Mouse (Mus musculus) ES-Bruce4 (cell line): ENCODE data around the gene Bcl10. TPM values are rescaled to one million over a fixed set of nuclear protein-coding genes. Genes with fewer than 3 reads are reported as not detected.

ENCODE experiments used
- H3K27ac ChIP-seq: 2 replicates; pipeline ENCODE4 v1.5.1; 2012; ENCODE audit warnings: low read length, inconsistent platforms; ENCODE audit not compliant: insufficient read depth
- H3K27me3 ChIP-seq: 2 replicates; pipeline ENCODE4 v1.6.1; 2012; ENCODE audit warnings: mild to moderate bottlenecking, low read length, inconsistent platforms; ENCODE audit not compliant: control insufficient read depth, poor library complexity, insufficient read depth, severe bottlenecking
- H3K36me3 ChIP-seq: 2 replicates; pipeline ENCODE4 v1.6.1; 2012; ENCODE audit warnings: inconsistent platforms, mild to moderate bottlenecking, low read length, moderate library complexity; ENCODE audit not compliant: control insufficient read depth, poor library complexity, insufficient read depth, severe bottlenecking
- H3K4me1 ChIP-seq: one replicate; pipeline ENCODE4 v1.8.1; 2011; ENCODE audit warnings: low read length; ENCODE audit not compliant: control insufficient read depth, insufficient read depth
- H3K4me3 ChIP-seq: 2 replicates; pipeline ENCODE4 v1.5.1; 2011; ENCODE audit warnings: low read depth, mild to moderate bottlenecking, low read length
- H3K9ac ChIP-seq: 2 replicates; pipeline ENCODE4 v1.6.1; 2012; ENCODE audit warnings: low read depth, mild to moderate bottlenecking, inconsistent platforms; ENCODE audit not compliant: poor library complexity, severe bottlenecking
- H3K9me3 ChIP-seq: replicated peaks from 2 replicates; pipeline ENCODE4 v1.6.1; 2012; ENCODE audit warnings: mild to moderate bottlenecking, low read length, inconsistent platforms; ENCODE audit not compliant: control insufficient read depth, poor library complexity, insufficient read depth, severe bottlenecking
- CTCF ChIP-seq: IDR thresholded peaks from one replicate; pipeline ENCODE4 v1.8.1; 2011; ENCODE audit warnings: low read depth, low read length
- EP300 ChIP-seq: IDR thresholded peaks from 2 replicates; pipeline ENCODE4 v1.6.1; 2011; ENCODE audit warnings: low read depth, low read length; ENCODE audit not compliant: insufficient read depth
- POLR2A ChIP-seq: IDR thresholded peaks from one replicate; pipeline ENCODE4 v1.8.1; 2011; ENCODE audit warnings: low read length; ENCODE audit not compliant: insufficient read depth
- polyA plus RNA-seq: library from polyadenylated mRNA; stranded (reverse); fragments of >200 nt; gene quantifications from 2 replicates; pipeline ENCODE4 v1.2.4, GENCODE M21; 2011; ENCODE audit warnings: low read depth; ENCODE audit not compliant: missing spikeins, insufficient read depth, insufficient read length

Gene Bcl10
- polyA plus RNA-seq, 1 experiment = 43.2 TPM

DNA sequence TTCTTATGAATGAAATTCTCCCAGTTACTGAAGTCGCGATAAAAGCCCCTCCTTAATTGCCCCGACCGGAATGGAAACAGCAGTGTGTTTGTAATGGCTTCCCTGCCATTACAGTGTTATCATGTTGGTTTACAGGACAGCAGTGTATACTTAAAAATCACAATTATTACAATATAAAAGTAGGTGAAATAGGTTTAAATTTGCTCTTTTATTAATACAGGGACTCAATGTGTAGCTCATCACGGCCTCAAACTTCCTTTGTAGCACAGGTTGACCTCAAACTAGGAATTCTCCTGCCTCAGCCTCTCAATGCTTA is 28.2 kb downstream of the Bcl10 start:
- H3K4me1 ChIP-seq = peaks cover 2% of the 10 kb centered on the region
- no peak for TF ChIP-seq POLR2A
- no peak for TF ChIP-seq CTCF
- TF ChIP-seq EP300 = no peak
- no peaks in the 10 kb centered on the region for H3K36me3 ChIP-seq
- H3K27ac ChIP-seq = no peak overlapping the region
- no peak overlapping the region for H3K4me3 ChIP-seq
- H3K9me3 ChIP-seq = no peaks in the 10 kb centered on the region
- no peak overlapping the region for H3K9ac ChIP-seq
- H3K27me3 ChIP-seq = no peaks in the 10 kb centered on the region

DNA sequence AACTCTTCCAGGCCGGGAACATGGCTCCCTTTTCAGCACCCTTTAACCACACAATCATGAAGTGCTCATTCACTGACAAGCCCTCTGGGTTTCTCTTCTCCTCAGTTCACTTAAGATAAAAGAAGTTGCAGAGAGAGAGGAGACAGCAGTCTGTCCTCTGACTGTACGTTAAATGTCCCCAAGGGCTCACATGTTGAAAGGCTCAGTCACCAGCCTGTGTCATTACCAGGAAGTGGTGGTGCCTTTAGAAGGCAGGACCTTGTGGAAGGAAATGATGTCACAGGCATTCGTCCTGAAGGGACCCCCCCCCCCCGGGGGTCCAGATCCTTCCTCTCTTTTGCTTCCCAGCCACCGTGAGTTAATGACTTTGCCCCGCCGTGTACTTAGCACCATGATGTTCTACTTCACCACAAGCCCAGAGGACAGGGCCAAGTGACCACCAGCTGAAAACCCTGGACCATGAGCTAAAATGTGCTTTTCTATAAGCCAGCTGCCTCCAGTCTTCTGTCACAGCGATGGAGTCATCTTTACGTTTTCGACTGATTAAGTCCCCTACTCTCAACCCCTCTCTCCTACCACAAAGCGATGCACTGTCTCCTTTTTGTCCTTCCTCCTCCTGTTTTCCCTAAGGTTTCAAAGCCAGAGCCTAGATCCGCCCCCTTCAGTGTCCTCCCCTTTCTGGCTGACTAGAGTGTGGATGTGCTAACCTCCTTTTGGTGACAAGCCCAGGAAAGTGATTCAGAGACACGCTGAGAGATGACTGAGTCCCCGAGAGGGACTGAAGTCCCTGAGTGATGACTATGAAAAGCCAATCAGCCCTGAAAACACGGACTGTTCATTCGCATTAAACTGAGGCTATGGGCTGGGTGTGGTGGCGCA is 28.9 kb downstream of the Bcl10 start:
- Histone ChIP-seq H3K9ac (no peak overlapping the region), H3K36me3 (no peaks in the 10 kb centered on the region), H3K9me3 (no peaks in the 10 kb centered on the region), H3K27me3 (no peaks in the 10 kb centered on the region), H3K4me1 (peaks cover 2% of the 10 kb centered on the region), H3K27ac (no peak overlapping the region), H3K4me3 (no peak overlapping the region)
- TF ChIP-seq EP300 = no peak

DNA sequence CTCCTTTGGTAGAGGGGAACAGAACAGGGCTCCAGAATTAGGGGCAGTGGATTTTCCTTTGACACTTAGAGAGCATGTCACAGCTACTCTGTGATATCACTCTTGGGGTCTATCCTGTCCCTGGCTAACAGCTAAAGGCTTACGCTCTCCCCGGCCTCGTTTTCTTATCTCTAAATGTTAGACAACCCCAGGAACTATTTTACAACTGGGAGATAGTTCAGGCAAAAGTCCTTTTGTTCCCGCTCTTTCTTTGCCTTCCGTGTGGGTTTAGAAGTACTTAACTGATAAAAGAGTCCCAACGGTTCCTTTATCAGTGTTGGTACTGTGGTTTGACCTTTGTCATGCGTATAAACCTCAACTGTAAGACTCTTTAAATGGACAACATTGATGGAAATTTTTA is 30.3 kb downstream of the Bcl10 start:
- Histone ChIP-seq H3K36me3 (no peaks in the 10 kb centered on the region), H3K9me3 (no peaks in the 10 kb centered on the region), H3K4me3 (no peak overlapping the region), H3K27ac (no peak overlapping the region), H3K9ac (no peak overlapping the region), H3K4me1 (peaks cover 2% of the 10 kb centered on the region), H3K27me3 (no peaks in the 10 kb centered on the region)
- TF ChIP-seq POLR2A = no peak
- no peak for TF ChIP-seq EP300
- TF ChIP-seq CTCF = no peak

DNA sequence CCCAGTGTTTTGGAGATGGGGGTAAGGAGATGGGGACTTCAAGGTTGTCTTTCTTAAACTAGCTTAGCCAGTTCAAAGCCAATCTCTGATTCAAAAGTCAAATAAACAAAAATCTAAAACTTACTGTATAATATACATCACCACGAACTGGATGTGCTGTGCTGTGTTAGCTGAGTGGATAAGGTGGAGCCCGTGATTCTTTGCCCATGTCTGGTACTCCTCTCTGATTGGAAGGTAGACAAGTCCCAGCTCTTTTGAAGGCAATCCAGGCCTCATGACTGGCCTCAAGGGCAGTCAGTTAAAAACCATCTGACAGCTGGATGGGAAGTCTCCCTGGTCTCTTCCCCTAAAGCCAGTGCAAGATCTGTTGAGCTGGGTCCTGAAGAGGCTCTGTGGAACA is 30.8 kb downstream of the Bcl10 start:
- TF ChIP-seq CTCF (no peak), POLR2A (no peak), EP300 (no peak)
- H3K9ac ChIP-seq = no peak overlapping the region

DNA sequence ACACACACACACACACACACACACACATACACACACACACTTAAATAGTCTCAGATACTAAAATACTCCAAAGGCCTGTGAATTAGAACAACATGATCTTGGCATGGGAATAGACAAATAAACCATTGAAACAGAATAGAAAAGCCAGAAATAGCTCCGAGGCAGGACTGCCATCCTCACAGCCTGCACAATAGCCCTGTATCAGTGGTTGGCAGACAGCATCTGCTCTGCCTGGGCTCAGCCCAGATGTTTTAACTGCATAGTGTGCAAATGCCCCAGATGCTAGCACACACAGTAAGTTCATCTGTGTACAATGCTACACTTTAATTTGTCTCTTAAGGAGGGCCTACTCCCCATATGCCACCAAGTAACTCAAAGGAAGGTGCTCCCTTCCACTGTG is 37.2 kb downstream of the Bcl10 start:
- TF ChIP-seq EP300 (no peak), CTCF (no peak), POLR2A (no peak)
- H3K27me3 ChIP-seq = no peaks in the 10 kb centered on the region
- H3K4me3 ChIP-seq = no peak overlapping the region
- H3K27ac ChIP-seq = no peak overlapping the region
- no peaks in the 10 kb centered on the region for H3K4me1 ChIP-seq
- H3K36me3 ChIP-seq = no peaks in the 10 kb centered on the region
- no peak overlapping the region for H3K9ac ChIP-seq
- H3K9me3 ChIP-seq = peaks cover 3% of the 10 kb centered on the region; the same call in 1 of the 2 replicates

More for the DNA sequence above, 30.8 kb downstream of the Bcl10 start:
- Histone ChIP-seq H3K4me3 (no peak overlapping the region), H3K9me3 (peaks cover 3% of the 10 kb centered on the region; the same call in 1 of the 2 replicates), H3K27me3 (no peaks in the 10 kb centered on the region), H3K36me3 (no peaks in the 10 kb centered on the region), H3K4me1 (peaks cover 2% of the 10 kb centered on the region), H3K27ac (no peak overlapping the region)

DNA sequence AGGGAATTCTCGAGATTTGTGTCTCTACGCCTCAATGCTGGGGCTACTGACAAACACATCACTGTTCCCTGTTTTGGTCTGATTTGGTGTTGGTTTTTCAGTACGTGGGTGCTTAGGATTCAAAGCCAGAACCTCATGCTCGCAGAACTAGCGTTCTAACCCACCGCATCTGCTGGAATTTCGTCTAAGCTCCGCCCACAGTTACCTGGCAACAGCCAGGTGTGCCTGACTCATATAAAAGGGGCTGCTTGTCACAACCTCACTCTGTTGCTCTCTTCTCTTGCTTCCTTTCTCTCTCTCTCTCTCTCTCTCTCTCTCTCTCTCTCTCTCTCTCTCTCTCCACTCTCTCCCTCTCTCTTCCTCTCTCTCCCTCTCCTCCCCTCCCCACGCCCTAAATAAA is 39.8 kb downstream of the Bcl10 start:
- peaks cover 3% of the 10 kb centered on the region; the same call in 1 of the 2 replicates for H3K9me3 ChIP-seq
- H3K4me1 ChIP-seq = no peaks in the 10 kb centered on the region
- H3K27me3 ChIP-seq = no peaks in the 10 kb centered on the region
- H3K4me3 ChIP-seq = peak overlapping the region; percentile 21; the same call in 1 of the 2 replicates
- 0 out of 2 replicates have a peak overlapping the region, but pooled peaks have one; percentile 13 for H3K27ac ChIP-seq
- H3K36me3 ChIP-seq = no peaks in the 10 kb centered on the region
- H3K9ac ChIP-seq = no peak overlapping the region
- TF ChIP-seq EP300 = no peak
- TF ChIP-seq POLR2A = no peak
- no peak for TF ChIP-seq CTCF
